Mouse (Mus musculus) small intestine, adult 2 months (tissue): ENCODE measurements around the gene Morc2a. TPM values are rescaled to one million over a fixed set of nuclear protein-coding genes. Genes with fewer than 3 reads are reported as not detected.

Experiments
- H3K27ac ChIP-seq: fragments of 200-500 bp; 2 replicates; pipeline ENCODE4 v1.5.1; 2012; ENCODE audit warnings: low read depth, low read length, control low read depth, inconsistent platforms; ENCODE audit not compliant: insufficient read depth
- H3K27me3 ChIP-seq: fragments of 200-500 bp; 2 replicates; pipeline ENCODE4 v1.6.1; 2012; ENCODE audit warnings: mild to moderate bottlenecking, moderate library complexity, low read length, inconsistent platforms; ENCODE audit not compliant: control insufficient read depth, insufficient read depth
- H3K36me3 ChIP-seq: fragments of 200-500 bp; 2 replicates; pipeline ENCODE4 v1.6.1; 2012; ENCODE audit warnings: mild to moderate bottlenecking, low read length, control low read depth, inconsistent platforms; ENCODE audit not compliant: control insufficient read depth, insufficient read depth
- H3K4me1 ChIP-seq: fragments of 200-500 bp; 2 replicates; pipeline ENCODE4 v1.6.1; 2012; ENCODE audit warnings: low read length, inconsistent platforms, mixed read lengths; ENCODE audit not compliant: control insufficient read depth, insufficient read depth, insufficient read length
- H3K4me3 ChIP-seq: fragments of 200-500 bp; 2 replicates; pipeline ENCODE4 v1.5.1; 2012; ENCODE audit warnings: low read depth, mild to moderate bottlenecking, control low read depth, inconsistent platforms, low read length, moderate library complexity
- CTCF ChIP-seq: fragments of 200-500 bp; IDR thresholded peaks from 2 replicates; pipeline ENCODE4 v1.5.1; 2012; ENCODE audit warnings: low read depth, mild to moderate bottlenecking, control low read depth, inconsistent platforms, low read length, moderate library complexity, mixed read lengths; ENCODE audit not compliant: insufficient replicate concordance, insufficient read length; ENCODE audit errors: extremely low read depth
- POLR2A ChIP-seq: fragments of 200-500 bp; IDR thresholded peaks from 2 replicates; pipeline ENCODE4 v1.6.1; 2012; ENCODE audit warnings: low read depth, mild to moderate bottlenecking, control low read depth, inconsistent platforms, low read length, moderate library complexity
- WGBS: fragments of 180-500 bp; shearing (Covaris S2); methylation state at CpG from one replicate; pipeline ENCODE4 v1.1.7; 2018; 5-methylcytosine and 5-hydroxymethylcytosine counted together
- polyA plus RNA-seq: library from polyadenylated mRNA; depleted of rRNA; stranded (reverse); fragments of >200 nt; gene quantifications from 2 replicates; pipeline ENCODE4 v1.2.3, GENCODE M21; 2012

The Morc2a gene
- polyA plus RNA-seq, 1 experiment: 4.2 TPM

- no peaks in the 10 kb centered on the region; the same call in 1 of the 2 replicates for H3K4me1 ChIP-seq
- H3K36me3 ChIP-seq: no peaks in the 10 kb centered on the region
- 45% methylated on average over 7 of the region's 7 CpGs for WGBS
- TF ChIP-seq CTCF (no peak), POLR2A (no peak)
- H3K27ac ChIP-seq: no peak overlapping the region
- H3K27me3 ChIP-seq: no peaks in the 10 kb centered on the region
- no peak overlapping the region for H3K4me3 ChIP-seq
Observed at GRCm38 (mm10) chr11:3703089-3703992, 54.4 kb downstream of the Morc2a start.

- no peaks in the 10 kb centered on the region for H3K36me3 ChIP-seq
- no peak overlapping the region for H3K4me3 ChIP-seq
- H3K27me3 ChIP-seq: no peaks in the 10 kb centered on the region
- no peak for TF ChIP-seq POLR2A
- TF ChIP-seq CTCF: no peak
- H3K27ac ChIP-seq: no peak overlapping the region
- 76% methylated on average over 8 of the region's 8 CpGs for WGBS
- H3K4me1 ChIP-seq: no peaks in the 10 kb centered on the region; the same call in 1 of the 2 replicates
Observed at GRCm38 (mm10) chr11:3704404-3704803, 55.4 kb downstream of the Morc2a start.

- no peaks in the 10 kb centered on the region for H3K27me3 ChIP-seq
- H3K36me3 ChIP-seq: no peaks in the 10 kb centered on the region
- H3K4me3 ChIP-seq: no peak overlapping the region
- TF ChIP-seq POLR2A (no peak), CTCF (no peak)
- no peaks in the 10 kb centered on the region; the same call in 1 of the 2 replicates for H3K4me1 ChIP-seq
- no peak overlapping the region for H3K27ac ChIP-seq
- 73% methylated on average over 8 of the region's 8 CpGs for WGBS
Observed at GRCm38 (mm10) chr11:3707057-3707456, 58.1 kb downstream of the Morc2a start.

GRCm38 (mm10) chr11:3710203-3710602 lies 61.2 kb downstream of the Morc2a start:
- no peak overlapping the region for H3K4me3 ChIP-seq
- no peaks in the 10 kb centered on the region for H3K4me1 ChIP-seq
- H3K27ac ChIP-seq: no peak overlapping the region
- no peaks in the 10 kb centered on the region for H3K27me3 ChIP-seq
- TF ChIP-seq CTCF (no peak), POLR2A (no peak)
- H3K36me3 ChIP-seq: no peaks in the 10 kb centered on the region
- WGBS: 46% methylated on average over 14 of the region's 14 CpGs

GRCm38 (mm10) chr11:3714486-3714885 lies 65.5 kb downstream of the Morc2a start:
- 29% methylated on average over 15 of the region's 15 CpGs for WGBS
- TF ChIP-seq CTCF (peak; percentile 66), POLR2A (no peak)
- no peaks in the 10 kb centered on the region for H3K4me1 ChIP-seq

GRCm38 (mm10) chr11:3716662-3717061 lies 67.7 kb downstream of the Morc2a start:
- Histone ChIP-seq H3K4me1 (no peaks in the 10 kb centered on the region), H3K36me3 (no peaks in the 10 kb centered on the region), H3K27ac (no peak overlapping the region), H3K27me3 (no peaks in the 10 kb centered on the region), H3K4me3 (no peak overlapping the region)
- 65% methylated on average over 6 of the region's 6 CpGs for WGBS
- TF ChIP-seq POLR2A: no peak
- TF ChIP-seq CTCF: no peak

More at GRCm38 (mm10) chr11:3714486-3714885, 65.5 kb downstream of the Morc2a start:
- no peak overlapping the region for H3K4me3 ChIP-seq
- H3K27ac ChIP-seq: no peak overlapping the region
- no peaks in the 10 kb centered on the region for H3K27me3 ChIP-seq
- no peaks in the 10 kb centered on the region for H3K36me3 ChIP-seq

GRCm38 (mm10) chr11:3722036-3722435 lies 73.0 kb downstream of the Morc2a start:
- 43% methylated on average over 3 of the region's 3 CpGs for WGBS
- Histone ChIP-seq H3K27ac (no peak overlapping the region), H3K36me3 (no peaks in the 10 kb centered on the region), H3K4me3 (no peak overlapping the region), H3K4me1 (no peaks in the 10 kb centered on the region), H3K27me3 (no peaks in the 10 kb centered on the region)
- no peak for TF ChIP-seq POLR2A

GRCm38 (mm10) chr11:3722861-3723260 lies 73.9 kb downstream of the Morc2a start:
- no peaks in the 10 kb centered on the region for H3K27me3 ChIP-seq
- H3K27ac ChIP-seq: no peak overlapping the region
- H3K36me3 ChIP-seq: no peaks in the 10 kb centered on the region
- H3K4me3 ChIP-seq: no peak overlapping the region
- TF ChIP-seq CTCF: no peak
- TF ChIP-seq POLR2A: no peak
- no peaks in the 10 kb centered on the region for H3K4me1 ChIP-seq
- WGBS: 37% methylated on average over 3 of the region's 3 CpGs
